Mouse (Mus musculus) thymus, adult 2 months (tissue): ENCODE measurements around the gene Auts2.

Source experiments
- CTCF ChIP-seq: fragments of 200-500 bp; IDR thresholded peaks from 2 replicates; pipeline ENCODE4 v1.5.1; 2012; ENCODE audit warnings: mild to moderate bottlenecking, control low read depth, low read length, moderate library complexity, borderline replicate concordance; ENCODE audit not compliant: control insufficient read depth, poor library complexity, insufficient read depth; ENCODE audit errors: extremely low read depth
- POLR2A ChIP-seq: fragments of 200-500 bp; IDR thresholded peaks from 2 replicates; pipeline ENCODE4 v1.6.1; 2012; ENCODE audit warnings: mild to moderate bottlenecking, low read length, control low read depth, moderate library complexity; ENCODE audit not compliant: control insufficient read depth, poor library complexity, insufficient read depth; ENCODE audit errors: extremely low read depth

GRCm38 (mm10) chr5:131596591-131596990 is 946.6 kb downstream of the Auts2 start:
- TF ChIP-seq CTCF (no peak), POLR2A (no peak)
